Mouse (Mus musculus) forebrain, embryonic 12.5 days (tissue): Measurements from ENCODE around the gene Pla2g4e. TPM values are rescaled to one million over a fixed set of nuclear protein-coding genes. Genes with fewer than 3 reads are reported as not detected.

ENCODE experiments used
- ATAC-seq: fragments of 200-750 bp; cut with Nextera tagmentation; 2 replicates; pipeline ENCODE4 v1.8.0; 2017; ENCODE audit warnings: moderate TSS enrichment; ENCODE audit not compliant: low FRiP score
- H3K27ac ChIP-seq: fragments of 300-500 bp; sonication (generic); 2 replicates; pipeline ENCODE4 v1.5.1; 2016; ENCODE audit warnings: mild to moderate bottlenecking
- H3K27me3 ChIP-seq: fragments of 300-500 bp; sonication (generic); 2 replicates; pipeline ENCODE4 v1.6.1; 2016; ENCODE audit warnings: mild to moderate bottlenecking
- H3K36me3 ChIP-seq: fragments of 300-500 bp; sonication (generic); replicated peaks from 2 replicates; pipeline ENCODE4 v1.6.1; 2016; ENCODE audit warnings: mild to moderate bottlenecking
- H3K4me1 ChIP-seq: fragments of 300-500 bp; sonication (generic); 2 replicates; pipeline ENCODE4 v1.6.1; 2016
- H3K4me2 ChIP-seq: fragments of 300-500 bp; sonication (generic); 2 replicates; pipeline ENCODE4 v1.6.1; 2016; ENCODE audit warnings: mild to moderate bottlenecking, moderate library complexity
- H3K4me3 ChIP-seq: fragments of 300-500 bp; sonication (generic); replicated peaks from 2 replicates; pipeline ENCODE4 v1.5.1; 2016; ENCODE audit warnings: mild to moderate bottlenecking
- H3K9ac ChIP-seq: fragments of 300-500 bp; sonication (generic); 2 replicates; pipeline ENCODE4 v1.6.1; 2016; ENCODE audit warnings: mild to moderate bottlenecking
- H3K9me3 ChIP-seq: fragments of 300-500 bp; sonication (generic); 2 replicates; pipeline ENCODE4 v1.6.1; 2016
- WGBS: fragments of 180-500 bp; shearing (Covaris S2); methylation state at CpG from one replicate; pipeline ENCODE4 v1.1.7; 2016; 5-methylcytosine and 5-hydroxymethylcytosine counted together
- polyA plus RNA-seq: library from polyadenylated mRNA; unstranded; fragments of >200 nt; fragmentation: Nextera tagmentation; extraction: Ambion mirVana; gene quantifications from 2 replicates; pipeline ENCODE4 v1.2.1, GENCODE M21; 2016

Pla2g4e gene
- polyA plus RNA-seq, 1 experiment from 2014 or later: 0.08 TPM

GRCm38 (mm10) chr2:120171362-120171761 lies 73.8 kb downstream of the Pla2g4e start:
- no peaks in the 10 kb centered on the region for H3K4me1 ChIP-seq
- H3K36me3 ChIP-seq: no peaks in the 10 kb centered on the region
- H3K9ac ChIP-seq: no peak overlapping the region
- no peak for ATAC-seq
- H3K4me2 ChIP-seq: no peak overlapping the region
- 92% methylated on average over 7 of the region's 7 CpGs for WGBS
- no peaks in the 10 kb centered on the region for H3K27me3 ChIP-seq
- no peak overlapping the region for H3K27ac ChIP-seq
- no peaks in the 10 kb centered on the region for H3K9me3 ChIP-seq
- no peak overlapping the region for H3K4me3 ChIP-seq

GRCm38 (mm10) chr2:120170726-120171125 lies 74.4 kb downstream of the Pla2g4e start:
- no peaks in the 10 kb centered on the region for H3K9me3 ChIP-seq
- no peak overlapping the region for H3K4me3 ChIP-seq
- H3K27me3 ChIP-seq: no peaks in the 10 kb centered on the region
- WGBS: 81% methylated on average over 1 of the region's 1 CpGs
- no peak for ATAC-seq
- no peak overlapping the region for H3K9ac ChIP-seq
- H3K27ac ChIP-seq: no peak overlapping the region
- no peak overlapping the region for H3K4me2 ChIP-seq
- H3K4me1 ChIP-seq: no peaks in the 10 kb centered on the region
- no peaks in the 10 kb centered on the region for H3K36me3 ChIP-seq

- Histone ChIP-seq H3K9me3 (no peaks in the 10 kb centered on the region), H3K27ac (no peak overlapping the region), H3K4me2 (no peak overlapping the region), H3K36me3 (no peaks in the 10 kb centered on the region), H3K4me3 (no peak overlapping the region), H3K27me3 (no peaks in the 10 kb centered on the region), H3K9ac (no peak overlapping the region), H3K4me1 (no peaks in the 10 kb centered on the region)
- 79% methylated on average over 3 of the region's 3 CpGs for WGBS
- no peak for ATAC-seq
Observed at GRCm38 (mm10) chr2:120169382-120169781, 75.8 kb downstream of the Pla2g4e start.

- Histone ChIP-seq H3K9me3 (no peaks in the 10 kb centered on the region), H3K4me2 (no peak overlapping the region), H3K4me3 (no peak overlapping the region), H3K27ac (no peak overlapping the region), H3K27me3 (no peaks in the 10 kb centered on the region), H3K4me1 (no peaks in the 10 kb centered on the region), H3K9ac (no peak overlapping the region), H3K36me3 (no peaks in the 10 kb centered on the region)
- 94% methylated on average over 8 of the region's 8 CpGs for WGBS
- no peak for ATAC-seq
Observed at GRCm38 (mm10) chr2:120167763-120168162, 77.4 kb downstream of the Pla2g4e start.

- H3K4me2 ChIP-seq: no peak overlapping the region
- 89% methylated on average over 10 of the region's 10 CpGs for WGBS
- no peaks in the 10 kb centered on the region for H3K4me1 ChIP-seq
- no peak overlapping the region for H3K9ac ChIP-seq
- no peak overlapping the region for H3K27ac ChIP-seq
- no peak for ATAC-seq
- no peaks in the 10 kb centered on the region for H3K27me3 ChIP-seq
- no peak overlapping the region for H3K4me3 ChIP-seq
- H3K36me3 ChIP-seq: no peaks in the 10 kb centered on the region
- no peaks in the 10 kb centered on the region for H3K9me3 ChIP-seq
Observed at GRCm38 (mm10) chr2:120165474-120165873, 79.7 kb downstream of the Pla2g4e start.

GRCm38 (mm10) chr2:120159434-120159833 lies 85.7 kb downstream of the Pla2g4e start:
- WGBS: 81% methylated on average over 2 of the region's 2 CpGs
- ATAC-seq: no peak
- H3K27ac ChIP-seq: no peak overlapping the region

GRCm38 (mm10) chr2:120158846-120159245 lies 86.3 kb downstream of the Pla2g4e start:
- H3K4me1 ChIP-seq: peaks cover 3% of the 10 kb centered on the region
- WGBS: 61% methylated on average over 1 of the region's 1 CpGs
- H3K27me3 ChIP-seq: peaks cover 7% of the 10 kb centered on the region
- no peak overlapping the region for H3K27ac ChIP-seq
- no peak overlapping the region for H3K4me3 ChIP-seq
- H3K9ac ChIP-seq: no peak overlapping the region
- no peaks in the 10 kb centered on the region for H3K9me3 ChIP-seq
- no peak for ATAC-seq
- H3K4me2 ChIP-seq: no peak overlapping the region
- no peaks in the 10 kb centered on the region for H3K36me3 ChIP-seq

More at GRCm38 (mm10) chr2:120159434-120159833, 85.7 kb downstream of the Pla2g4e start:
- H3K36me3 ChIP-seq: no peaks in the 10 kb centered on the region
- H3K27me3 ChIP-seq: peaks cover 6% of the 10 kb centered on the region
- no peaks in the 10 kb centered on the region for H3K4me1 ChIP-seq
- no peak overlapping the region for H3K4me2 ChIP-seq
- no peaks in the 10 kb centered on the region for H3K9me3 ChIP-seq
- H3K4me3 ChIP-seq: no peak overlapping the region
- no peak overlapping the region for H3K9ac ChIP-seq

GRCm38 (mm10) chr2:120158016-120158415 lies 87.1 kb downstream of the Pla2g4e start:
- Histone ChIP-seq H3K9ac (no peak overlapping the region), H3K27ac (no peak overlapping the region), H3K4me3 (no peak overlapping the region), H3K27me3 (peaks cover 13% of the 10 kb centered on the region), H3K4me1 (peaks cover 7% of the 10 kb centered on the region), H3K36me3 (no peaks in the 10 kb centered on the region), H3K4me2 (no peak overlapping the region), H3K9me3 (no peaks in the 10 kb centered on the region)
- no peak for ATAC-seq
- 58% methylated on average over 5 of the region's 5 CpGs for WGBS

- Histone ChIP-seq H3K4me3 (no peak overlapping the region), H3K27ac (no peak overlapping the region)
Observed at GRCm38 (mm10) chr2:120157606-120158005, 87.5 kb downstream of the Pla2g4e start.

GRCm38 (mm10) chr2:120154361-120154894 lies 90.7 kb downstream of the Pla2g4e start, which contains the start of gene Ehd4:
Gene Ehd4 (minus strand): TSS chr2:120154606.
- H3K4me2 ChIP-seq: peak within 1 kb of the TSS; percentile 99
- WGBS: under 1% methylated on average over 53 of the region's 53 CpGs
- no peaks in the 10 kb centered on the region for H3K9me3 ChIP-seq
- H3K27me3 ChIP-seq: peaks cover 19% of the 10 kb centered on the region
- H3K27ac ChIP-seq: no peak within 1 kb of the TSS
- H3K4me3 ChIP-seq: peak within 1 kb of the TSS; percentile 71
- H3K4me1 ChIP-seq: peaks cover 7% of the 10 kb centered on the region
- no peaks in the 10 kb centered on the region for H3K36me3 ChIP-seq
- peak; percentile 100 for ATAC-seq
- H3K9ac ChIP-seq: peak within 1 kb of the TSS; percentile 61

More at GRCm38 (mm10) chr2:120157606-120158005, 87.5 kb downstream of the Pla2g4e start:
- 58% methylated on average over 2 of the region's 2 CpGs for WGBS
- H3K4me2 ChIP-seq: no peak overlapping the region
- no peaks in the 10 kb centered on the region for H3K9me3 ChIP-seq
- peaks cover 7% of the 10 kb centered on the region for H3K4me1 ChIP-seq
- no peak for ATAC-seq
- H3K27me3 ChIP-seq: peaks cover 16% of the 10 kb centered on the region
- H3K9ac ChIP-seq: no peak overlapping the region
- H3K36me3 ChIP-seq: no peaks in the 10 kb centered on the region

- Histone ChIP-seq H3K4me1 (peaks cover 7% of the 10 kb centered on the region), H3K4me3 (peak overlapping the region; percentile 71), H3K9ac (peak overlapping the region; percentile 61), H3K36me3 (no peaks in the 10 kb centered on the region), H3K27ac (no peak overlapping the region), H3K27me3 (peaks cover 19% of the 10 kb centered on the region), H3K4me2 (peak overlapping the region; percentile 99), H3K9me3 (no peaks in the 10 kb centered on the region)
- WGBS: 6% methylated on average over 38 of the region's 38 CpGs
- ATAC-seq: no peak; the same call in 1 of the 2 replicates
Observed at GRCm38 (mm10) chr2:120153586-120154360, 91.4 kb downstream of the Pla2g4e start.

- no peak overlapping the region for H3K4me3 ChIP-seq
- H3K4me1 ChIP-seq: peaks cover 7% of the 10 kb centered on the region
- no peak overlapping the region for H3K27ac ChIP-seq
- WGBS: 88% methylated on average over 3 of the region's 3 CpGs
- no peaks in the 10 kb centered on the region for H3K9me3 ChIP-seq
- no peak for ATAC-seq
- no peak overlapping the region for H3K9ac ChIP-seq
- no peaks in the 10 kb centered on the region for H3K36me3 ChIP-seq
- H3K27me3 ChIP-seq: peaks cover 16% of the 10 kb centered on the region
- no peak overlapping the region for H3K4me2 ChIP-seq
Observed at GRCm38 (mm10) chr2:120150571-120150970, 94.6 kb downstream of the Pla2g4e start.

GRCm38 (mm10) chr2:120149634-120150033 lies 95.5 kb downstream of the Pla2g4e start:
- Histone ChIP-seq H3K4me3 (no peak overlapping the region), H3K4me1 (peaks cover 7% of the 10 kb centered on the region), H3K27me3 (peaks cover 13% of the 10 kb centered on the region), H3K4me2 (no peak overlapping the region), H3K9ac (no peak overlapping the region), H3K27ac (no peak overlapping the region), H3K9me3 (no peaks in the 10 kb centered on the region), H3K36me3 (no peaks in the 10 kb centered on the region)
- no peak for ATAC-seq
- WGBS: 89% methylated on average over 7 of the region's 7 CpGs
